Mouse (Mus musculus) heart, embryonic 11.5 days (tissue): Measurements from ENCODE around the gene Dnajb6. TPM values are rescaled to one million over a fixed set of nuclear protein-coding genes. Genes with fewer than 3 reads are reported as not detected.
"Not testable (repeated sequence)": the region's sequence is repeated elsewhere in the genome, so short reads cannot be mapped to it uniquely, and the experiment has no call there.

Experiments used
- ATAC-seq: fragments of 200-750 bp; cut with Nextera tagmentation; replicated peaks from 2 replicates; pipeline ENCODE4 v1.8.0; 2017; ENCODE audit warnings: moderate library complexity; ENCODE audit not compliant: insufficient number of reproducible peaks, low FRiP score, low TSS enrichment
- H3K27ac ChIP-seq: fragments of 300-500 bp; sonication (generic); 2 replicates; pipeline ENCODE4 v1.5.1; 2014; ENCODE audit warnings: mild to moderate bottlenecking, low read depth, low read length
- H3K27me3 ChIP-seq: fragments of 300-500 bp; sonication (generic); 2 replicates; pipeline ENCODE4 v1.6.1; 2014; ENCODE audit warnings: mild to moderate bottlenecking, low read length, mixed read lengths; ENCODE audit not compliant: control insufficient read depth, insufficient read depth
- H3K36me3 ChIP-seq: fragments of 300-500 bp; sonication (generic); 2 replicates; pipeline ENCODE4 v1.6.1; 2014; ENCODE audit warnings: mild to moderate bottlenecking, low read length, moderate library complexity, mixed read lengths; ENCODE audit not compliant: control insufficient read depth, insufficient read depth
- H3K4me1 ChIP-seq: fragments of 300-500 bp; sonication (generic); 2 replicates; pipeline ENCODE4 v1.6.1; 2014; ENCODE audit warnings: low read length; ENCODE audit not compliant: control insufficient read depth, insufficient read depth
- H3K4me2 ChIP-seq: fragments of 300-500 bp; sonication (generic); 2 replicates; pipeline ENCODE4 v1.6.1; 2014; ENCODE audit warnings: mild to moderate bottlenecking, moderate library complexity
- H3K4me3 ChIP-seq: fragments of 300-500 bp; sonication (generic); 2 replicates; pipeline ENCODE4 v1.5.1; 2014; ENCODE audit warnings: low read depth, low read length
- H3K9ac ChIP-seq: fragments of 300-500 bp; sonication (generic); 2 replicates; pipeline ENCODE4 v1.6.1; 2014; ENCODE audit warnings: mild to moderate bottlenecking, low read depth, low read length, moderate library complexity
- H3K9me3 ChIP-seq: fragments of 300-500 bp; sonication (generic); replicated peaks from 2 replicates; pipeline ENCODE4 v1.6.1; 2016; ENCODE audit warnings: low read length; ENCODE audit not compliant: control insufficient read depth
- WGBS: fragments of 180-500 bp; shearing (Covaris S2); extraction: QIAGEN DNeasy Blood & Tissue Kit; methylation state at CpG from one replicate; pipeline ENCODE4 v1.1.7; 2014; ENCODE audit not compliant: insufficient replicate concordance; 5-methylcytosine and 5-hydroxymethylcytosine counted together
- polyA plus RNA-seq: library from polyadenylated mRNA; unstranded; fragments of >200 nt; fragmentation: Nextera tagmentation; extraction: Ambion mirVana; gene quantifications from 2 replicates; pipeline ENCODE4 v1.2.1, GENCODE M21; 2014

The Dnajb6 gene
- polyA plus RNA-seq, 1 experiment from 2014 or later: 110 TPM

- Histone ChIP-seq H3K4me2 (no peak overlapping the region), H3K9me3 (no peaks in the 10 kb centered on the region), H3K27me3 (no peaks in the 10 kb centered on the region), H3K9ac (no peak overlapping the region), H3K4me3 (no peak overlapping the region), H3K36me3 (no peaks in the 10 kb centered on the region), H3K27ac (no peak overlapping the region), H3K4me1 (no peaks in the 10 kb centered on the region)
- no peak for ATAC-seq
- WGBS: 17% methylated on average over 1 of the region's 1 CpGs
Observed at GRCm38 (mm10) chr5:29721159-29721558, 14.3 kb upstream of the Dnajb6 start.

- 73% methylated on average over 2 of the region's 2 CpGs for WGBS
- Histone ChIP-seq H3K36me3 (no peaks in the 10 kb centered on the region), H3K27ac (no peak overlapping the region), H3K9ac (no peak overlapping the region), H3K9me3 (no peaks in the 10 kb centered on the region), H3K4me3 (no peak overlapping the region), H3K4me2 (no peak overlapping the region), H3K4me1 (no peaks in the 10 kb centered on the region), H3K27me3 (no peaks in the 10 kb centered on the region)
- no peak for ATAC-seq
Observed at GRCm38 (mm10) chr5:29725369-29725768, 10.1 kb upstream of the Dnajb6 start.

- not testable (repeated sequence) for H3K9me3 ChIP-seq, H3K27ac ChIP-seq, ATAC-seq, H3K27me3 ChIP-seq, H3K4me1 ChIP-seq, H3K9ac ChIP-seq, H3K36me3 ChIP-seq, H3K4me2 ChIP-seq, H3K4me3 ChIP-seq
- WGBS: 77% methylated on average over 5 of the region's 5 CpGs
Observed at GRCm38 (mm10) chr5:29726070-29726469, 9.4 kb upstream of the Dnajb6 start.

- peak overlapping the region; percentile 89 for H3K4me3 ChIP-seq
- ATAC-seq: 0 out of 2 replicates have a peak, but pooled peaks have one; percentile 8
- H3K27me3 ChIP-seq: no peaks in the 10 kb centered on the region
- peak overlapping the region; percentile 91 for H3K9ac ChIP-seq
- H3K36me3 ChIP-seq: no peaks in the 10 kb centered on the region
- H3K9me3 ChIP-seq: no peaks in the 10 kb centered on the region
- H3K4me2 ChIP-seq: peak overlapping the region; percentile 87
- H3K27ac ChIP-seq: peak overlapping the region; percentile 97
- 53% methylated on average over 6 of the region's 6 CpGs for WGBS
- peaks cover 16% of the 10 kb centered on the region for H3K4me1 ChIP-seq
Observed at GRCm38 (mm10) chr5:29734831-29735510, 517 bp upstream of the Dnajb6 start.

GRCm38 (mm10) chr5:29736073-29736900 lies 799 bp downstream of the Dnajb6 start:
- WGBS: under 1% methylated on average over 48 of the region's 48 CpGs
- Histone ChIP-seq H3K27me3 (no peaks in the 10 kb centered on the region), H3K4me2 (peak overlapping the region; percentile 87), H3K4me3 (peak overlapping the region; percentile 89), H3K9ac (peak overlapping the region; percentile 91), H3K27ac (peak overlapping the region; percentile 97), H3K36me3 (no peaks in the 10 kb centered on the region), H3K4me1 (peaks cover 27% of the 10 kb centered on the region), H3K9me3 (no peaks in the 10 kb centered on the region)
- ATAC-seq: peak; percentile 29

- Histone ChIP-seq H3K27ac (no peak overlapping the region), H3K27me3 (no peaks in the 10 kb centered on the region), H3K4me1 (peaks cover 29% of the 10 kb centered on the region), H3K36me3 (no peaks in the 10 kb centered on the region), H3K4me2 (peak overlapping the region; percentile 87), H3K9ac (peak overlapping the region; percentile 91), H3K9me3 (no peaks in the 10 kb centered on the region), H3K4me3 (peak overlapping the region; percentile 89)
- no peak for ATAC-seq
- WGBS: 50% methylated on average over 9 of the region's 9 CpGs
Observed at GRCm38 (mm10) chr5:29736942-29737341, 1.5 kb downstream of the Dnajb6 start.

- no peak overlapping the region for H3K27ac ChIP-seq
- peaks cover 29% of the 10 kb centered on the region for H3K4me1 ChIP-seq
- no peaks in the 10 kb centered on the region for H3K9me3 ChIP-seq
- no peaks in the 10 kb centered on the region for H3K27me3 ChIP-seq
- H3K4me3 ChIP-seq: no peak overlapping the region; the same call in 1 of the 2 replicates
- no peaks in the 10 kb centered on the region for H3K36me3 ChIP-seq
- no peak for ATAC-seq
- WGBS: 87% methylated on average over 5 of the region's 5 CpGs
- no peak overlapping the region; the same call in 1 of the 2 replicates for H3K9ac ChIP-seq
- H3K4me2 ChIP-seq: peak overlapping the region; percentile 87
Observed at GRCm38 (mm10) chr5:29737471-29737870, 2.0 kb downstream of the Dnajb6 start.

GRCm38 (mm10) chr5:29738076-29738475 lies 2.6 kb downstream of the Dnajb6 start:
- Histone ChIP-seq H3K36me3 (no peaks in the 10 kb centered on the region), H3K4me2 (no peak overlapping the region), H3K9ac (no peak overlapping the region), H3K27me3 (no peaks in the 10 kb centered on the region), H3K4me3 (no peak overlapping the region), H3K27ac (no peak overlapping the region), H3K9me3 (no peaks in the 10 kb centered on the region), H3K4me1 (peaks cover 29% of the 10 kb centered on the region)
- no peak for ATAC-seq
- WGBS: 82% methylated on average over 4 of the region's 4 CpGs
